Mouse (Mus musculus): ENCODE results near the gene Frmd5.

DNA sequence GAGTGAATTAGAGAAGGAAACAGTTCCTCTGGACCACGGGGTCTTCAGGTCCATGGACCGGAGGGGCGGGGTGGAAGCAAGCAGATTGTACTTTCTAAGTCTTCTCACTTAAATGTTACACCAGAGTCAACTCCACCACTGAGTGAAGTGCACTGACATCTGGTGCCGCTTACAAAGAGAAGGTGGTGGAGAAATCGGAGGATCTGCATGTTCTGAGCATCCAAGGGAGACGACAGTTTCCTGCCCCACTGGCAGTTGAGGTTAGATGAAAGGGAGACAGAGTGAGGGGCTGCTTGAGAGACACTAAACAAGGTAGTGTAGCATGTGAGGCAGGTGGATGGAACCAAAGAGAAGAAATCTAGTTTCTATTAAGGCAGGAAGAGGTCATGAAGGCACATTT is 137.0 kb downstream of the Frmd5 start:
- TF ChIP-seq POLR2A (IDR thresholded peaks at IDR 0.05; ENCODE audit: low read depth, low read length), result no peak
- TF ChIP-seq CTCF (IDR thresholded peaks at IDR 0.05; ENCODE audit: borderline replicate concordance, insufficient read depth, low read length), result no peak
